Mouse (Mus musculus): Measurements from ENCODE around the gene Capza2. TPM values are rescaled to one million over a fixed set of nuclear protein-coding genes. Genes with fewer than 3 reads are reported as not detected.

The Capza2 gene
- total and polyA plus RNA-seq, 3 experiments, result 67.8 to 251 (median 84.7) TPM

Other genes starting within 250 kb of the Capza2 start
- not detected in 2 replicates for gene Met, start 172.4 kb upstream of the Capza2 start, total RNA-seq (2012; rRNA removed)
- gene Met, start 172.4 kb upstream of the Capza2 start, polyA plus RNA-seq (2012; ENCODE audit: insufficient read depth in 1 of 2, insufficient read length in 2 of 2, low read depth in 1 of 2, low replicate concordance in 2 of 2, missing spikeins in 1 of 2), result not detected
- 34.4 and 38.9 TPM in 2 replicates for gene St7, start 56.7 kb downstream of the Capza2 start, total RNA-seq (2012; rRNA removed)
- gene St7, start 56.7 kb downstream of the Capza2 start, polyA plus RNA-seq (2012; ENCODE audit: insufficient read depth in 1 of 2, insufficient read length in 2 of 2, low read depth in 1 of 2, low replicate concordance in 2 of 2, missing spikeins in 1 of 2), result 10 to 100 TPM in 1 of 2 experiments, not detected in 1; 48.5 TPM